Mouse (Mus musculus) heart, postnatal 0 days (tissue): ENCODE results near the gene Daam1. TPM values are rescaled to one million over a fixed set of nuclear protein-coding genes. Genes with fewer than 3 reads are reported as not detected.

Experiments
- ATAC-seq: fragments of 200-750 bp; cut with Nextera tagmentation; 2 replicates; pipeline ENCODE4 v1.8.0; 2017; ENCODE audit warnings: low read depth, moderate number of reproducible peaks, moderate library complexity; ENCODE audit not compliant: insufficient read depth
- DNase-seq: peaks from one replicate; pipeline ENCODE4 v3.0.0-alpha.2; 2016; ENCODE audit warnings: low spot score
- H3K27ac ChIP-seq: fragments of 300-500 bp; sonication (generic); 2 replicates; pipeline ENCODE4 v1.5.1; 2014; ENCODE audit warnings: low read depth, mild to moderate bottlenecking
- H3K27me3 ChIP-seq: fragments of 300-500 bp; sonication (generic); 2 replicates; pipeline ENCODE4 v1.6.1; 2014; ENCODE audit warnings: low read length, mixed read lengths; ENCODE audit not compliant: control insufficient read depth, insufficient read depth
- H3K36me3 ChIP-seq: fragments of 300-500 bp; sonication (generic); replicated peaks from 2 replicates; pipeline ENCODE4 v1.6.1; 2014; ENCODE audit warnings: low read length, mixed read lengths; ENCODE audit not compliant: control insufficient read depth, insufficient read depth
- H3K4me1 ChIP-seq: fragments of 300-500 bp; sonication (generic); 2 replicates; pipeline ENCODE4 v1.6.1; 2014; ENCODE audit warnings: antibody characterized with exemption; ENCODE audit not compliant: control insufficient read depth, insufficient read depth
- H3K4me2 ChIP-seq: fragments of 300-500 bp; sonication (generic); 2 replicates; pipeline ENCODE4 v1.6.1; 2014; ENCODE audit warnings: low read depth, mild to moderate bottlenecking, low read length, moderate library complexity
- H3K4me3 ChIP-seq: fragments of 300-500 bp; sonication (generic); 2 replicates; pipeline ENCODE4 v1.5.1; 2014; ENCODE audit warnings: low read depth, low read length
- H3K9ac ChIP-seq: fragments of 300-500 bp; sonication (generic); replicated peaks from 2 replicates; pipeline ENCODE4 v1.6.1; 2014; ENCODE audit warnings: low read depth, low read length, mixed read lengths
- H3K9me3 ChIP-seq: fragments of 300-500 bp; sonication (generic); replicated peaks from 2 replicates; pipeline ENCODE4 v1.6.1; 2016; ENCODE audit warnings: low read length; ENCODE audit not compliant: control insufficient read depth
- CTCF ChIP-seq: IDR thresholded peaks from 2 replicates; pipeline ENCODE4 v1.5.1; 2016; ENCODE audit warnings: antibody characterized with exemption, control low read depth, low read depth
- EP300 ChIP-seq: IDR thresholded peaks from 2 replicates; pipeline ENCODE4 v1.6.1; 2016; ENCODE audit warnings: antibody characterized with exemption, low read depth
- WGBS: fragments of 180-500 bp; shearing (Covaris S2); extraction: QIAGEN DNeasy Blood & Tissue Kit; methylation state at CpG from one replicate; pipeline ENCODE4 v1.1.7; 2014; 5-methylcytosine and 5-hydroxymethylcytosine counted together
- polyA plus RNA-seq: library from polyadenylated mRNA; unstranded; fragments of >200 nt; fragmentation: Nextera tagmentation; extraction: Ambion mirVana; gene quantifications from 2 replicates; pipeline ENCODE4 v1.2.1, GENCODE M21; 2015
- total RNA-seq: library from RNA; depleted of rRNA; stranded (reverse); fragments of >200 nt; gene quantifications from 2 replicates; pipeline ENCODE4 v1.2.3, GENCODE M21; 2014; ENCODE audit warnings: low replicate concordance

The Daam1 gene
- total and polyA plus RNA-seq, 2 experiments from 2014 or later, result 12.8 to 33.8 TPM

GRCm38 (mm10) chr12:71924978-71925529, 94.2 kb downstream of the Daam1 start:
- no peak for DNase-seq
- H3K36me3 ChIP-seq, result 0 out of 2 replicates have a peak, but pooled peaks cover 12% of the 10 kb centered on the region
- ATAC-seq, result no peak
- no peaks in the 10 kb centered on the region for H3K9me3 ChIP-seq
- H3K4me2 ChIP-seq, result no peak overlapping the region
- no peak for TF ChIP-seq EP300
- H3K4me3 ChIP-seq, result no peak overlapping the region
- no peaks in the 10 kb centered on the region for H3K27me3 ChIP-seq
- WGBS, result 60% methylated on average over 9 of the region's 9 CpGs
- no peak overlapping the region for H3K9ac ChIP-seq
- peaks cover 31% of the 10 kb centered on the region for H3K4me1 ChIP-seq
- peak overlapping the region; percentile 39; the same call in 1 of the 2 replicates for H3K27ac ChIP-seq

DNA sequence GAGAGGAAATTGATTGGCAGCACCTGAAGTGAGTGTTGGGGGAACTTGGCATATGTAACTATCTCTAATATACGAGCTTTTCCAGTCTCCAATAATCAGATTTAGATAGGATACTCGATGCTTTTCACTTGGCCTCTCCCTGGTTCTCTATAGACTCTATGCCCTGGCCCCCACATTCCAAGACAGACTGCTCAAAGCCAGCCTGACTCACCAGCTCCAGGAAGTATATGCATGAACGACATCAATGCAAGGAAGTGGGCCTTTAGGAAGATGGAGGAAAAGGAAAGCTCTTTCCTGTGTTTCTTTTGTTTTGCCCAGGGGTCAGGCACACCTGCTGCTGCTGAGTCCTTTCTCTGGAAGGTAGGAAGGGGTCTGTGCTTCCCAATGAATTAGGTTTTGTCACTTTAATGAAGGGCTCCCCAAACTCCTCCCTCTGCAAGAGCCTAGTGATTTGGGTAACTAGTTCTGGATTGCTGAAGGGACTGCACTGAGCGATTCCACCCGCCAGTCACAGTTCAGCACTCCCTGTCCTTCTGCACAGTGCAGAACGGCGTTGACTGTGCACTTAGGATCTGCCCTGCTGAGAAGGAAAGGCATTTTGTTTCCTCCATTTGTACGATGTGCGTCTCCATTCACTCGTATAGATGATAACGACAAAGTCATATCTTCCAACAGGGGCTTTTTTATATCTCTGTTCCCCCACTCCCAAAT, 95.3 kb downstream of the Daam1 start:
- no peak overlapping the region for H3K9ac ChIP-seq
- H3K9me3 ChIP-seq, result no peaks in the 10 kb centered on the region
- H3K4me1 ChIP-seq, result peaks cover 29% of the 10 kb centered on the region

DNA sequence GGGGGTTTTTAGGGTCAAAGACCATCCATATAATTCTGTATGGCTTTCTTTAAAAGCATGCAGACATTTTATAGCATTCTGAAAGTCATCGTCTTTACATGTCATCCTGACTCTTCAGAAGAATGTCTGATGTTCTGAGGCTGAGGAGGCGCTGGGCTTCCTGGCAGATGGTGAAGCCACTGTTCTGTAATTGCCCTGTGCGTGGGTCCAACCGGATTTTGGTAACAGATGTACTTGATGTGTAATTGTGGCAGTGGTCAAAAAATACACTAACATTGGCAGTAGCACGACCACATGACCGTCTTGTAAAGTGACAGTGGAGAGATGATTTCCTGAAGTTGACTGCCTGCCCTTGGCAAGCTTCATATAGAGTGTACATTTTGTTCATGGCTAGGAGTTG, 97.2 kb downstream of the Daam1 start:
- Histone ChIP-seq H3K9ac (no peak overlapping the region), H3K27ac (no peak overlapping the region), H3K4me2 (no peak overlapping the region), H3K36me3 (0 out of 2 replicates have a peak, but pooled peaks cover 3% of the 10 kb centered on the region), H3K4me1 (peaks cover 40% of the 10 kb centered on the region), H3K9me3 (no peaks in the 10 kb centered on the region), H3K4me3 (no peak overlapping the region), H3K27me3 (no peaks in the 10 kb centered on the region)
- no peak for ATAC-seq
- 82% methylated on average over 6 of the region's 6 CpGs for WGBS
- no peak for DNase-seq
- TF ChIP-seq EP300, result no peak
- no peak for TF ChIP-seq CTCF

More for the DNA sequence above, 95.3 kb downstream of the Daam1 start:
- Histone ChIP-seq H3K27ac (peak overlapping the region; percentile 56), H3K27me3 (no peaks in the 10 kb centered on the region), H3K4me3 (no peak overlapping the region), H3K4me2 (peak overlapping the region; percentile 18), H3K36me3 (0 out of 2 replicates have a peak, but pooled peaks cover 7% of the 10 kb centered on the region)
- TF ChIP-seq CTCF (no peak), EP300 (no peak)
- ATAC-seq (peak; percentile 53; the same call in 1 of the 2 replicates), DNase-seq (no peak)
- 16% methylated on average over 11 of the region's 11 CpGs for whole genome bisulfite sequencing

DNA sequence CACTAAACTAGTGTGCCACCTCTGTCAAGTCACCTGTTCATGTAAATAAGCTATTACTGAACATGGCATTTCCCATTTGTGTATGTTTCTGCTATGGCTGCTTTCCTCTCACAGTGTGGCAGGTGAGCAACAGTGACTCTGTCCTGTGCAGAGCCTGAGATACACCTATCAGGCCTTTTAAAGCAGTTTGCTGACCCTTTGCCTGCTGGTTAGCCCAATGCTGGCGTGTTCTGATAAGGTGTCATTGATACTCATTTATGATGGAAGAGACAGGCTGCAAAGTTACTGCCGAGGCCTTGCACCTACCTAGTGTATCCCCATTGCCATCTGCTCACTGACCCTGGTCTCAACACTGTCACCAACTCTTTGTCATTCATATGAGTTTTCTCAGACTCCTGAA, 99.0 kb downstream of the Daam1 start:
- H3K4me3 ChIP-seq, result no peak overlapping the region
- H3K9me3 ChIP-seq, result no peaks in the 10 kb centered on the region
- no peaks in the 10 kb centered on the region for H3K36me3 ChIP-seq
- H3K9ac ChIP-seq, result no peak overlapping the region
- 78% methylated on average over 2 of the region's 2 CpGs for WGBS
- H3K27me3 ChIP-seq, result no peaks in the 10 kb centered on the region
- H3K4me2 ChIP-seq, result no peak overlapping the region
- DNase-seq, result no peak
- peaks cover 56% of the 10 kb centered on the region for H3K4me1 ChIP-seq
- ATAC-seq, result no peak
- no peak overlapping the region for H3K27ac ChIP-seq
- TF ChIP-seq CTCF (no peak), EP300 (no peak)

DNA sequence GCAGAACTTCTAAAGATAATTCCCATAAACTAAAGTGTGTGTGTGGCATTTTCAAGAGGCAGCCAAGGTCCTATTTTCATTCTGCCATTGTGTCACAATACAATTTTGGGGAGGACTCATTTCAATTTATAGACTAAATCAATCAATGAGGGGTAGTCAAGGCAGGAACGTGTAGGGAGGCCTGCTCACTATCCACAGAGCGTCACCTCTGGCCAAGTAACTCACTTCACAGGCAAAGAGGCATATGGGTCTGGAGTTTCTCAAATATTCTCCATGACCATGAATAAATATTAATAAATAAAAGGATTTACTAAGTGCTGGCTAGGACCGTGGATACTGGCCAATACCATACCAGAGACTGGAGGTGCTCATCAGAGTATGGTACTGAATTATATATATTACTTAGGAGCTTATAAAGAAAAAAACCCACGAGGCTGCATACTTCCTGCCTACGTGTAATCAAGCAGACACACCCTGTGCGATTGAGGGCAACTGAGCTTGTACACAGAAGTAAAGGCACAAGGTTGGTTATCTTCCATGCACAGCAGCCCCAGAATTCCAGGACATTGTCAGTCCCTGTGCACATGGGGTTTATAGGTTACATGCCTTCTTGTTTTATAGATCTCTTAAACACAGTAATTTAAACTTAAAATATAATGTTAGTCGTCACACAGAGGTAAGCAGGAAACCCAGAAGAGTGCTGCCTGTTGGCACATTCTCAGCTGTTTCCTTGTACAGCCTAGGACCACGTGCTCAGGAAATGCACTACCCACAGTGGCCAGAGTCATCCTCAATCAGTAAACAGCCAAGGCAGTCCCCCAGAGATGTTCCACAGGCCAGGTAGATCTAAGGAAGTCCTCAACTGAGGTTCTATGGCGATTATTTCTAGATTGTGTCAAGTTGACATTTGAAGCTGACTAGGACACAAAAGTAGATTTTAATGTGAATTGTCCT, 101.8 kb downstream of the Daam1 start:
- Histone ChIP-seq H3K4me2 (no peak overlapping the region), H3K27ac (peak overlapping the region; percentile 22; the same call in 1 of the 2 replicates), H3K9me3 (no peaks in the 10 kb centered on the region), H3K36me3 (no peaks in the 10 kb centered on the region), H3K27me3 (no peaks in the 10 kb centered on the region), H3K9ac (no peak overlapping the region), H3K4me3 (no peak overlapping the region), H3K4me1 (peaks cover 62% of the 10 kb centered on the region)
- WGBS, result 45% methylated on average over 9 of the region's 9 CpGs
- TF ChIP-seq EP300 (no peak), CTCF (no peak)
- no peak for ATAC-seq
- no peak for DNase-seq
